Mouse (Mus musculus) mature B cell (primary cell): ENCODE measurements around the gene Mzf1.

Experiments used
- in situ Hi-C: fragments of 300-500 bp; cut with MboI; formaldehyde crosslinking; loops from 2 replicates; pipeline ENCODE4 v1.14.3; 2019

The Mzf1 gene

GRCm38 (mm10) chr7:13006011-13006410 is 48.6 kb downstream of the Mzf1 start:
- in situ Hi-C loops: loop anchor here (5.0 to 25.0 kb wide), 2 partner anchors 36 to 519 kb away; partner anchors contain the start of gene Zfp606

- in situ Hi-C loops: loop anchor here (25.0 kb wide), 1 partner anchor 516 kb away; the partner anchor contains the start of gene Zfp606
Observed at GRCm38 (mm10) chr7:13003380-13003779, 51.2 kb downstream of the Mzf1 start.

- in situ Hi-C loops: loop anchor here (25.0 kb wide), 1 partner anchor 514 kb away; the partner anchor contains the start of gene Zfp606
Observed at GRCm38 (mm10) chr7:13001584-13001983, 53.0 kb downstream of the Mzf1 start.

GRCm38 (mm10) chr7:12998851-12999250 is 55.7 kb downstream of the Mzf1 start, which contains the start of gene Trim28:
Gene Trim28 (plus strand): TSS chr7:12999114.
- in situ Hi-C loops: no loop called here

GRCm38 (mm10) chr7:12998053-12998452 is 56.5 kb downstream of the Mzf1 start, which contains the start of gene Slc27a5:
Gene Slc27a5 (minus strand): TSS chr7:12998192.
- in situ Hi-C loops: no loop called here

GRCm38 (mm10) chr7:12997230-12997629 is 57.3 kb downstream of the Mzf1 start:
- in situ Hi-C loops: no loop called here

GRCm38 (mm10) chr7:12995862-12996261 is 58.7 kb downstream of the Mzf1 start:
- in situ Hi-C loops: no loop called here

- in situ Hi-C loops: no loop called here
Observed at GRCm38 (mm10) chr7:12993148-12993547, 61.4 kb downstream of the Mzf1 start.
